Mouse (Mus musculus) bone marrow, adult 2 months (tissue): ENCODE data around the gene Olfr611.

Experiments
- CTCF ChIP-seq: fragments of 200-500 bp; IDR thresholded peaks from 2 replicates; pipeline ENCODE4 v1.5.1; 2011; ENCODE audit warnings: low read length, control low read depth; ENCODE audit not compliant: control insufficient read depth, insufficient read depth
- POLR2A ChIP-seq: fragments of 200-500 bp; IDR thresholded peaks from 2 replicates; pipeline ENCODE4 v1.6.1; 2011; ENCODE audit warnings: low read depth, mild to moderate bottlenecking, control low read depth, low read length, borderline replicate concordance; ENCODE audit not compliant: control insufficient read depth

DNA sequence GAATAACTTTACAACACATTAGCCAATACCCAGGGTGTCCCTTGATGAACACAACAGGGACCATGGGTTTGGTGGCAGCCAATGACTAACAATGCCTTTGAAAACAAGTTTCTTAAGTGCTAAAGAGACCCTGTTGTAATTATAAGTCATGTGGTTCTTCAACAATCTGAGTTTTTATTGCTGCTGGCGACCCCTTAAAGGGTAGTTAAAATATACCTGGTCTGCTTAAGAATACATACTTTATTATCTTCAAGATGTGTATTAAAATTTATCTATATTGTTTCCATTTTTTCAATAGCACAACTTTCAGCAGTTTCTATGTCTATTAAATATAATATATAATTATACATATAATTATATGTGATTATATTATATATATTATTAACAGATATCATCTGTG, 22.7 kb downstream of the Olfr611 start, which contains the start of gene Olfr609:
- TF ChIP-seq CTCF (no peak), POLR2A (no peak)
